Mouse (Mus musculus) layer of hippocampus, adult 8-10 months (tissue): ENCODE measurements around the gene Kcnip1. TPM values are rescaled to one million over a fixed set of nuclear protein-coding genes. Genes with fewer than 3 reads are reported as not detected.
A peak's percentile ranks its signal among the peaks of the same experiment; 100 is the strongest.

Source experiments
- DNase-seq, 2 experiments: peaks; one replicate each; pipeline ENCODE4 v3.0.0; 2022; ENCODE audit warnings: low spot score in 2 of 2
- total RNA-seq, 4 experiments: library from RNA; stranded (reverse); gene quantifications; 2 replicates each; pipeline ENCODE4 v1.2.4; 2022

Kcnip1 gene
- total RNA-seq, 4 experiments from 2014 or later = 17.4 to 21.0 (median 18.9) TPM

- peak; percentile 39 to 42 for DNase-seq
Observed at GRCm38 (mm10) chr11:33756624-33757023, 236.3 kb downstream of the Kcnip1 start.

GRCm38 (mm10) chr11:33752431-33752873 lies 240.5 kb downstream of the Kcnip1 start:
- no peak for DNase-seq

GRCm38 (mm10) chr11:33751503-33751902 lies 241.4 kb downstream of the Kcnip1 start:
- no peak for DNase-seq

- DNase-seq = no peak
Observed at GRCm38 (mm10) chr11:33749979-33750378, 243.0 kb downstream of the Kcnip1 start.

- DNase-seq = no peak
Observed at GRCm38 (mm10) chr11:33749408-33749807, 243.5 kb downstream of the Kcnip1 start.

- no peak for DNase-seq
Observed at GRCm38 (mm10) chr11:33748754-33749153, 244.2 kb downstream of the Kcnip1 start.

GRCm38 (mm10) chr11:33747402-33747955 lies 245.5 kb downstream of the Kcnip1 start:
- peak in 1 of 2 experiments; percentile 48 for DNase-seq

GRCm38 (mm10) chr11:33746402-33746801 lies 246.6 kb downstream of the Kcnip1 start:
- no peak for DNase-seq

- DNase-seq = no peak
Observed at GRCm38 (mm10) chr11:33745821-33746329, 247.1 kb downstream of the Kcnip1 start.

GRCm38 (mm10) chr11:33744429-33744828 lies 248.5 kb downstream of the Kcnip1 start:
- no peak for DNase-seq

- DNase-seq = no peak
Observed at GRCm38 (mm10) chr11:33740187-33740586, 252.8 kb downstream of the Kcnip1 start.

GRCm38 (mm10) chr11:33736426-33736825 lies 256.5 kb downstream of the Kcnip1 start:
- no peak for DNase-seq

- peak; percentile 59 to 89 for DNase-seq
Observed at GRCm38 (mm10) chr11:33733269-33733668, 259.7 kb downstream of the Kcnip1 start.

- DNase-seq = no peak
Observed at GRCm38 (mm10) chr11:33732358-33732757, 260.6 kb downstream of the Kcnip1 start.

- peak in 1 of 2 experiments; percentile 67 for DNase-seq
Observed at GRCm38 (mm10) chr11:33721297-33721696, 271.7 kb downstream of the Kcnip1 start.

- DNase-seq = no peak
Observed at GRCm38 (mm10) chr11:33706777-33707176, 286.2 kb downstream of the Kcnip1 start.

- no peak for DNase-seq
Observed at GRCm38 (mm10) chr11:33701958-33702459, 290.9 kb downstream of the Kcnip1 start.

GRCm38 (mm10) chr11:33701236-33701957 lies 291.6 kb downstream of the Kcnip1 start:
- DNase-seq = no peak

GRCm38 (mm10) chr11:33700725-33701124 lies 292.2 kb downstream of the Kcnip1 start:
- DNase-seq = peak; percentile 42 to 64

- no peak for DNase-seq
Observed at GRCm38 (mm10) chr11:33690181-33690580, 302.8 kb downstream of the Kcnip1 start.

GRCm38 (mm10) chr11:33685904-33686303 lies 307.0 kb downstream of the Kcnip1 start:
- DNase-seq = peak; percentile 30 to 50

GRCm38 (mm10) chr11:33680151-33680550 lies 312.8 kb downstream of the Kcnip1 start:
- no peak for DNase-seq
